Mouse (Mus musculus): ENCODE measurements around the gene Gak.

- TF ChIP-seq ZC3H11A (IDR thresholded peaks at IDR 0.05; ENCODE audit: borderline replicate concordance, low read depth, low read length) (no peak), CHD2 (IDR thresholded peaks at IDR 0.05; ENCODE audit: low read depth, low read length) (no peak), MAFK (IDR thresholded peaks at IDR 0.05; ENCODE audit: insufficient read depth, low read depth, low read length) (no peak), ZNF384 (IDR thresholded peaks at IDR 0.05; ENCODE audit: low read depth, low read length) (no peak), HCFC1 (IDR thresholded peaks at IDR 0.05; ENCODE audit: borderline replicate concordance, insufficient read depth, low read length) (no peak)
These were observed 67.1 kb downstream of the Gak start for GRCm38 (mm10) chr5:108562483-108562882.

Data from ES-E14 (cell line).